Mouse (Mus musculus): ENCODE results near the gene Tfpi.
A peak's percentile ranks its signal among the peaks of the same experiment; 100 is the strongest.
"Not testable (repeated sequence)": the region's sequence is repeated elsewhere in the genome, so short reads cannot be mapped to it uniquely, and the experiment has no call there.

The Tfpi gene

GRCm38 (mm10) chr2:84473941-84474530 is 2.5 kb downstream of the Tfpi start:
- no peak for DNase-seq (ENCODE audit: low spot score)

GRCm38 (mm10) chr2:84467391-84467790 is 9.2 kb downstream of the Tfpi start:
- DNase-seq (ENCODE audit: low spot score): no peak

DNA sequence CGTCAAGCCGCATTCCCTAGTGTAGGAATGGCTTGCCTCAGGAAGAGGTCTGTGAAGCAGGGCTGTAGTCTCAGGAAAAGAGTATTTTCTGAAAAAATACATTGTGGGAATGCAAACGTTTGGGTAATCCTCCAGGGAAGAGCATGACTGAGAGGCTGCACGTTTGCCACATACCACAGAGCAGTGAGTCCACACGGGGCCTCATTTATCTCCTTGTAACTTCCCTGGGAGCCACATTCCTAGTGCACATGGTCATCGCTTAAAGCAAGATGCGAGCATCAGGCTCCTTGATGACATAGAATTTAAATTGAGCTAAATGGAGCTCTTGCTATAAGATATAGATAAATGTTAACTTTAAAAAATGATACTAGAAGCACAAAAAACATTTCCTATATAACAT is 11.6 kb downstream of the Tfpi start:
- DNase-seq (ENCODE audit: low spot score): no peak

DNA sequence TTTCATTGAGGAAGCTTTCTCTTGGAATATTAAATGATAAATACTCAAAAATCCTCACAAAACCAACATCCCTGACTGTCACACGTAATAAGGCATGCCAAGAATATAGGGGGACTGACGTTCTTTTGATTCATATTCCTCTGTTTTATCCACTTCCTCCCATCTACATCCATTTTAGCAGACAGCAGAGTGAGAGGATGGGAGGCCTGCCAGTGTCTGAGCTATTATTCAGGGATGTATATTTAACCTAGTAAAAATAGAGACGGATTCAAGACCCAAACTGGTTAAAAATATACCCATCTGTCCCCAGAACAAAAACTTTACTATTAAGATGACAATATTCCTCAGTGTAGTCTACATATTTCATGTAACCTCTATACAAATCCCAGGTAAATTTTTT is 14.2 kb downstream of the Tfpi start:
- DNase-seq (ENCODE audit: low spot score): no peak

DNA sequence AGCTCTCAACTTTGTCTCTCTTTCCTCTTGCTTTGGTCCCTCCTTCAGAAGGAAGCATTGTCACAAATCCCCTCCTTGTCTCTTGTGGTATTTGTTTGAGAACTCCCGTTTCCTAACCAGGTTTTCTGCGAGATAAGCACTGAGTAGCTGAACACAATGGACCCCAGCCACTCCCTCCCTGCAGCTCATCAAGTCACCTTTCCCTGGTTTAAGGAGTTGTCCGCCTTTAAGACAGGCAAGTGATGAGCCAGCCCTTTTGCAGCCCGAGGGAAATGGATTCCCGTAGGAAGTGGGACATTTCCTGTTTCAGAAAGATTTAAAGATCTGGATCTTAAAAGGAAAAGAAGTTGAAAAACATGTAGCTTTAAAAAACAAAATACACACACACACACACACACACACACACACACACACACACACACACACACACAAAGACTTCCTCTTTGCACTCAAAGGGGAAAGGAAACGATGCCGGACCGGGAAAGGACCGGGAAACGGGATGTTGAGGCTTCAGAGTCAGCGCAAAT is 16.9 kb downstream of the Tfpi start:
- DNase-seq (ENCODE audit: low spot score): no peak

DNA sequence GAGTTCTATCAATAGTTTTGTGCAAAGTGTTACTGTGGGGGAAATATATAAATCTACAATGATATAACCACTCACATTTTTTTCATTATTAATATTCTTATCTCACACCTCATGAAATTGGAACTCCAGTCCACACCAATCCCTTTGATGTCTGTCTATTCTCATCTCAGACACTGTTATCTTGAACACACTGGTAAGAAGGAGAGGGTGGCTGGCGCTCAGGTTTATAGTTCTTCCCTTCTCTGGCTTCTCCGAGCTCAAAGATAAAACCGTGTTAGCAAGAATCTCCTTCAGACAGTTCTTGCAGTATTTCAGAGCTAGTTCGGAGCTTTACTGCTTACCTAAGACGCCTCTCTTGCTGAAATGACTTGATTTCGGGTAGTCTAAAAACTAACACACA is 19.4 kb downstream of the Tfpi start:
- DNase-seq (ENCODE audit: low spot score): no peak

- DNase-seq (ENCODE audit: low spot score): peak; percentile 67
Observed at GRCm38 (mm10) chr2:84455236-84455799, 21.3 kb downstream of the Tfpi start.

GRCm38 (mm10) chr2:84454551-84455235 is 21.9 kb downstream of the Tfpi start:
- DNase-seq (ENCODE audit: low spot score): no peak

DNA sequence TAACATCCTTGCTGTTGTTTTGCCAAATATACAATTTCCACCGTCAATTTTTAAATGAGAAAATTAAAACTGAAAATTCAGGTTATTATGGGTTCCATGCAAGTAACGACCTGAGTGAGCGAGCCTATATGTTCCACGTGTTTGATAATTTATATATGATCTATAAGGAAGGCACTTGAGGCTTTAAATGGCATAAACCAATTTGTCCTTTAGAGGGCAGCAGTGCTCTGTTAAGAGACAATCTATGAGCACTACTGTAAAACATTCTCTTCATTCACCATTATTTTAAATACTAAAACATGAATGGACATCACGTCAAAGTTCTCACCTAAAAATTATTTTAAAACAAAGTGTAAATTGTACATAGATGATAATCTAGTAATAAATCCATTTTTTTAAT is 22.5 kb downstream of the Tfpi start:
- DNase-seq (ENCODE audit: low spot score): no peak

GRCm38 (mm10) chr2:84445499-84445898 is 31.1 kb downstream of the Tfpi start:
- no peak for DNase-seq (ENCODE audit: low spot score)

DNA sequence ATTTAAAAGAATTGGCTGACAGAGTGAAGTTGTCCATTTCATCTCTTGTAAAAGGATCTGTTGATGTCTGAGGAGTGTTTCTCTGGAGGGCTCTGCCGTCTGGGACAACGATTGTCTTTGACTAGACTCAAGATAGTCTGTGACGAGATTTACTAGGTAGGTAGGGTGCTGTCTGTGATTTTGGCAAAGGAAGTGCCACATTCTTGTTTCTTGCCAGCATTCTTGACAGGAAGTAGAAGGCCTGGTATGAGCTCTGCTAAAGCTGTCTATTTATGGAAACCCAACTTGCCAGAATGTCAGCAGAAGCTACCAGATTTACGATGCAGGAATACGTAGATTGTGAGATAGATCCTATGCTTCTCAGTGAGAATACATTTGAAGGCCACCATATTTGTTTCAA is 34.6 kb downstream of the Tfpi start:
- DNase-seq (ENCODE audit: low spot score): no peak

DNA sequence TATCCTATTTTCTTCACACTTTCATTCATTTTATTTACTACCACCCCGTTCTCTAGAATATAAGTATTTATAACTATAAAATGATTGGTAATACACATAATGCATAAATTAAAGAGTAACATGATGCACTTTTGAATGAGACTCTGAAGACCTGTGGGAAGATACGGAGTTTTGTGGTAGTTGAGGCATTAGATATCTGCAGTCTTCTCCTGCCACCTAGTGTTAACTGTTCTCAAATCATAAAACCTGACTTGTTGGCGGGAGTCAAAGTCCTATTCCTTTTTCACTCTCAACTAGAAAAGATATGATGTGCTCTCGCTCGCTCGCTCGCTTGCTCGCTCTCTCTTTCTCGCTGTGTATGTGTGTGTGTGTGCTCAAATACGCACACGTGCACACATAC is 46.9 kb downstream of the Tfpi start:
- DNase-seq (ENCODE audit: low spot score): no peak

- no peak for DNase-seq (ENCODE audit: low spot score)
Observed at GRCm38 (mm10) chr2:84428836-84429235, 47.7 kb downstream of the Tfpi start.

DNA sequence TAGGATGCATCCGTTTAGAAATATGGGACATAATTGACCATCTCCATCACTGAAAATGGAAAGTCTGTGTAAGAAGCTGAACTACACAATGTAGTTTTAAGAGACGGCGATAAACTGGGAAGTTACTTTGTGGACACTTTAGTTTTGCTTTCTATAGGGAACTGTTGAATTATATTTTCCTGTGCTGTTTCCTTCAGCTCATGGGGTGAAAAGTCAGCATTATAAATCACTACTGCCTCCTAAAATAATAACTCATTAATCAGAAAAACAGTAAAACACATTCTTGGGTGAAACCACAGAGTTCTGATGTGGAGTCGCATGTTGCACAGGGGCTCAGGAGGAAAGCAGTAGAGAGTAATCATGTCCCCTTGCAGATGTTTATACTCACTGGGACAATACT is 50.0 kb downstream of the Tfpi start:
- no peak for DNase-seq (ENCODE audit: low spot score)

DNA sequence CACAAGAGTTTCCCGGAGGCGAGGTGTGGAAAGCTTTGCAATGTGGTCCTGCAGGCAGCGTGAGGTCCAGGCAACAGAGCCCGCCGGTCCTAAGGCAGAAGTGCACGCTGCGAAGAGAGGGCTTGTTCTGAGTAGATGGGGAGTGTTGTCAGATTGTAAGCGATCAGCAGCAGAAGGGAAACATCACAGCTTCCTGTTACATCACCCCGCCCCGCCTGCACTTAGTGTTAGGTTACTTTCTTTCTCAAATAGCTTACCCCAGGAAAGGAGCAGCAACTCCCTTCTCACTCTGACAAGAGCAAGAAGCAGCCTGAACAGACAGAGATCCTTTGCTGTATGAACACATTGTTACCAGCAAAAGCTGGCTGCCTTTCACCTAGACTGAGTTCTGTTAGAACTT is 51.4 kb downstream of the Tfpi start, which contains the start of gene Calcrl:
Gene Calcrl (minus strand): TSS at position 274 of the 400 bp plus-strand sequence.
- peak; percentile 42 for DNase-seq (ENCODE audit: low spot score)

DNA sequence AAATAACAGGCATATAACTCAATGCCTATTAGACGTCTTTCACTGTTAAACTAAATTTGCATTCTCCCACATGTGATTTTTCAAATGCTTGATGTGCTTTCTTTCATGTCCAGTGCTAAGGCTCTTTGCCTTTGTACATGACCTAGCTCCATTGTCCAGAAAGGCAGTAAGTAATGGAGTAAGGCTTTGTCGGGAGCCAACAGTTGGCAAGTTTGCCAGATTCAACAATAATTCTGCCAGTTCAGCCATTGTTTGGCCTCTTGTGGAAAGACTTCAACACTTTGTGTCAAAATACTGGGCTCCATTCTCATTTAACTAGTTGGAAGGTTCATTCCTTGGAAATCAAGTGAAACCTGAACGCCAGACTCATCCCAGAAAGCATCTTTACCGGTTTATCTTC is 60.1 kb downstream of the Tfpi start:
- DNase-seq (ENCODE audit: low spot score): no peak

DNA sequence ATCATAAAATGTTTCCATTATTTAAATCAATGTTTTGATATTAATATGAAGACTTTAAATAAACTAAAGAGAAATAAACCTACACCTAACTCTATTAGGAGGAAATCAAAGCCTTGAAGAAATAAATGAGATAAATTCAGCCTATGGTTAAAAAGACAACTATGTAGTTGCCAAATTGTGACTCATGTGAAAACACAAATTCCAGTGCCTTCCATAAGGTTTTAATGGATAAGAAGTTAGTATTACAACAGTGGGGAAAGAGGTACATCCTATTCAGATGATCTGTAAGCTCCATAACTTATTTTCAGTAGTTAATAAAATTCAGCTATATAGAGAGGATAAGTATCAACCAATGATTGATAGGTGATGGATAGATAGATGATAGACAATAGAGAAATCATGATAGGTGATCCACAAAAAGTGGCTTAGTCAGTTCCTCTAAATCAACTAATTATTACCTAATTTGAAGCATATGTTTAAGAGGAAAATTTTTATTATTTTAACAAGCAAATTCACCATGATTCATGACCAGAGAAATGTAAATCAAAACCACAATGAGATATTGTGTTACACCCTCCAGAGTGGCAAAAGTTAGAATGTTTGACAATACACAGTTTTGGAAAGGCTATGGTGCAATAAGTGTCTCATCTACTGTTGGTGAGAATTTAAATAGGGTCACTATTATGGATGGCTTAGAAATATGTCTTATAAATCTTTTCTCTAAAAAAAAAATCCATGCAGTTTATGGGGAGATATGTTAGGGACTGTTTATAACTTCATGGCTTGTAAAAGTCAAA is 66.6 kb downstream of the Tfpi start:
- DNase-seq (ENCODE audit: low spot score): no peak

GRCm38 (mm10) chr2:84404834-84405233 is 71.7 kb downstream of the Tfpi start:
- DNase-seq (ENCODE audit: low spot score): no peak

- DNase-seq (ENCODE audit: low spot score): no peak
Observed at GRCm38 (mm10) chr2:84402713-84403112, 73.9 kb downstream of the Tfpi start.

- no peak for DNase-seq (ENCODE audit: low spot score)
Observed at GRCm38 (mm10) chr2:84396557-84396956, 80.0 kb downstream of the Tfpi start.

DNA sequence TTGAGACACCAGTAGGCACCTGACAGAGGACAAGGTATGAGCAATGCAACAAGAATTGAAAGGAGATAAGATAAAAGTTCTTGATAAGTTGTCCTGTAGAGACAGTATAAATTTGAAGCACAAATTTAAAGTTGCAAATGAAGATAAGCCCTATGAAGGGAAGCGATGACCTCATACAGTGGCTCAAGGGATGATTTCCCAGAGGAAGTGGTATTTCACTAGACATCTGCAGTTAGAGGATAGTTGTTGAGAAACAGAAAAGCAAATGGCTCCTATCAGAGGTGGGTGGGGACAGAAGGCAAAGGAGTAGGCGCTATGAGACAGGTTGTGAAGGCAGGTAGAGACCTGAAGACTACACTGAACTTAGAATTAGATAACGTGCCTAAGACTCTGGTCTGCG is 83.3 kb downstream of the Tfpi start:
- DNase-seq (ENCODE audit: low spot score): no peak

DNA sequence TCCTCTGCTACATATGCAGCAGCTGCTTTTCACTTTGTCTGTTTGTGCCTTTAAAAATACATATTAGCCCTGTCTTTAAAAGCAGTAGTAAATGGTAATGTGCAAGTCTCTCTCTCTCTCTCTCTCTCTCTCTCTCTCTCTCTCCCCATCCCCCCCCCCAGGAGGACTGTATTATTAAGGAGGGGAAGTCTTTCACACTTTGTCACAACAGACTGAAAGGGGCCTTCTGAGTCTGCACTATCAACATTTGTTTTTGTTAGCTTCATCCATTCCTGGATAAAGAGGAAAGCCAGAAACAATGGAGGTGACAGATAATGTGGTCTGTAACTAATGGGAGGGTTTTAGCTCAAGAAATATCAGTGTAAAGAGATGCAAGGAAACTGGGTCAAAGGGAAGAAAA is 87.5 kb downstream of the Tfpi start:
- no peak for DNase-seq (ENCODE audit: low spot score)

DNA sequence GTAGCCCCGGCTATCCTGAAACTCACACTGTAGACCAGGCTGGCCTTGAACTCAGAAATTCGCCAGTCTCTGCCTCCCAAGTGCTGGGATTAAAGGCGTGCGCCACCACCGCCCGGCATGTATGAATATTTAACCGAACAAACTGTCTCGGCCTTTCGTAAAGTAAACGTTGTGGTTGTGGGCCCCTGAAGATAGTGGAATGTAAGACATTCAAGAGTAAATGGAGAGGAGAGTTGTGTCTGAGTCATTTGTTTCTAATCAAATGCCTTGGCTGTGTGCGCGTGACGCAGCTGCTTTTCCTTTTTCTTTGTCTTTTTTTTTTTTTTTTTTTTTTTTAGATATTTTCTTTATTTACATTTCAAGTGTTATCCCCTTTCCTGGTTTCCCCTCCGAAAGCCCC is 88.0 kb downstream of the Tfpi start:
- DNase-seq (ENCODE audit: low spot score): not testable (repeated sequence)

Data from ovary, postnatal 14 days (tissue).